Mouse (Mus musculus) layer of hippocampus, adult 11-12 months (tissue): ENCODE data around the gene Pgp.
"Not testable (repeated sequence)": the region's sequence is repeated elsewhere in the genome, so short reads cannot be mapped to it uniquely, and the experiment has no call there.

Experiments used
- DNase-seq: peaks from one replicate; pipeline ENCODE4 v3.0.0; 2022; ENCODE audit warnings: low spot score

Pgp gene

GRCm38 (mm10) chr17:24469910-24470602 is at the start of gene Pgp, which contains the start of gene E4f1:
Gene Pgp (plus strand): TSS chr17:24470392.
Gene E4f1 (minus strand): TSS chr17:24470313.
- DNase-seq: peak; percentile 99

DNA sequence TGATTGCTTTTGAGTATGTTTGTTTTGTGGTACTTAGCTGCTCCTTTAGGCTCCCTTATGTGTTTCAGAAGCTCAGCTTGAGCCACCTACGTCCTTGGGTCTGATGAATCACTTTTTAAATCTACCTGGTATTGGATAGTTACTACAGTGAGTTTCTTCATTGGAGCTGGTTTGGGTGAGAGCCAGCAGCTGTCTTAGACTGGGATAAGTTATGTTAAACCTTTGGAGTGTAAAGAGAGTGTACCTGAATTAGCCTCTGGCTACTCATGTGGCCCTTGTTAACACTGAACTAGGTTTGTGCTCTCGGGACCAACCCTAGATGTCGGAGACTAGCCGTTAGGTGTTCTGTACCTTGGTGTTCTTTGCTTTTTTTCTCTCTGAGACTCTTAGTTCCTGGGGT is 47.1 kb upstream of the Pgp start:
- DNase-seq: no peak

- no peak for DNase-seq
These were observed 45.7 kb upstream of the Pgp start for GRCm38 (mm10) chr17:24424489-24424888.

GRCm38 (mm10) chr17:24425326-24425725 is 44.9 kb upstream of the Pgp start:
- DNase-seq: not testable (repeated sequence)

DNA sequence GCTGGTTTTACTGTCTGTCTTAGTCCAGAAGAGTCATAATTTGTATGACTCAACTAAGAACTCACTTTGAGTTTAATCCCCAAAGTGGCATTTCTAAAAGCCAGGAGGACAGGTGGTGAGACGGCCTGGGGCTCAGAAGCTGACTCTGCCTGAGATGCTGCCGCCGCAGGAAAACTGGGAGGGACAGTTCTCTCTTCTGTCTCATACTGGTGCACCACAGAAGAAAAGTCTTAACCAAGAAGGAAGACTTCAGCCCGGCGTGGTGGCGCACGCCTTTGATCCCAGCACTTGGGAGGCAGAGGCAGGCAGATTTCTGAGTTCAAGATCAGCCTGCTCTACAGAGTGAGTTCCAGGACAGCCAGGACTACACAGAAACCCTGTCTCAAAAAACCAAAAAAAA is 44.3 kb upstream of the Pgp start:
- DNase-seq: no peak

DNA sequence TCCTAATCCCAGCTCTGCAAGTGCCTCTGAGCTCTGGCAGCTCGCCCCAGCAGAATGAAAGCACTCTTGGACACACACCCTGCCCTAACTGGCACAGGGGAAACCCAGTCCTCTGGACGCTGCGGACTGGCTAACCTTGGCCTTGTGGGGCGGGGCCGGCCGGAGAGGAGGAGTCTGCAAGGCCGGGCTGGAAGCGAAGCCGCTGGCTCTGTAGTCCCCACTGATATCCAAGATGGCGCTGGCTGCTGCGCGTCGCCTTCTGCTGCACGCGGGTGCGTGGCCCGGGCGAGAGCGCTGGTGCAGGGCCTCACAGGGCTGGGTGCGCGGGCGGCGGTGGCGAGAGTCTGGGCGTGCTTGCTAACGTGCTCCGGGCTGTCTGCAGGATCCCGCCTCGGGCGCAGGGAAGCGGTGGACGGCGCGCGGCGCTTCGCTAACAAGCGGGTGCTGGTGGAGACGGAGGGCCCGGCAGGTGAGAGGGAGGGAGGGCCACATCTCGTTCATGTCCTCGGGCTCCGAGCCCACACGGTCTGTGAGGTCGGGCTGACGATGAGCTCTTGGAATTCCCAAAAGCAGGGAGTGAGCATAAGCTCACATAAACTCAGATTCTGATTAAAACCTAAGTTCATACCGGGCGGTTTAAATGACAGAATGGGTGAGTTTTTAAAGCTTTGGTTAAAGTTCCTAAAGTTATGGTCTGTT is 43.6 kb upstream of the Pgp start, which contains the start of gene Eci1:
Eci1 (plus strand) TSS at position 171 of the 699 bp plus-strand sequence.
- DNase-seq: peak; percentile 92

DNA sequence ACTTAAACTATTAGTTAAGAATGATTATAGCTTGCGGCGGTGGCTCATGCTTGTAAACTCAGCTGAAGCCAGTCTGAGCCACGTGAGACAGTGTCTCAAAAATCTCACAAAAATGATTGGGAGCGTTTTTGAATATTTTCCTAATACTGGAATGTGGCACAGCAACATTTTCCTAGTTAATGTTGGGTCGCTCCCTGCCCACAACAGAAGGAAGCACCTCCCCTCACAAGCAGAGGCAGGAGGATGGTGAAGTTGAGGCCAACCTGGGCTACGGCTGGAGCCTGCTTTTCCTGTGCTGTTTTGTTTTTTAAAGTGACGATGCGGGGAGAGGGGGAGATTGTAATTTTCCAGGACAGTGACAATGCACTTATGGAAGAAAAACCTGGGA is 43.0 kb upstream of the Pgp start:
- no peak for DNase-seq

- no peak for DNase-seq
These were observed 40.8 kb upstream of the Pgp start for GRCm38 (mm10) chr17:24429201-24429983.

DNA sequence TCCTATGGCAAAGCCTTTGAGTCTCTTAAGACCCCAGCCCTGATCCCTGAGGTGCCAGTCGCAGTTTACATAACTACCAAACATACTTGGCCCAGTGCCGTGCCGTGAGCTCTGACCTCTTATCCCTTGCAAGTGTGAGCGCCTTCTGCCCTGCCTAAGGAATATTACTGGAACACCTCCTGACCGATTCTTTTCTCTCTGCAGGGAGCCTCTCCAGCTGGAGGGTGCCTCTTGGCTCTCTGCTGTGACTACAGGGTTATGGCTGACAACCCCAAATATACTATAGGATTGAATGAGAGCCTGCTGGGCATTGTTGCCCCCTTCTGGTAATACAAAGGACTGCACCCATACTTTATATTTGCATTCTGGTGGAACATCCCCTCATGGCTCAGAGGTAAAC is 33.2 kb upstream of the Pgp start:
- DNase-seq: peak; percentile 62

- DNase-seq: no peak
These were observed 29.8 kb upstream of the Pgp start for GRCm38 (mm10) chr17:24440377-24440776.

DNA sequence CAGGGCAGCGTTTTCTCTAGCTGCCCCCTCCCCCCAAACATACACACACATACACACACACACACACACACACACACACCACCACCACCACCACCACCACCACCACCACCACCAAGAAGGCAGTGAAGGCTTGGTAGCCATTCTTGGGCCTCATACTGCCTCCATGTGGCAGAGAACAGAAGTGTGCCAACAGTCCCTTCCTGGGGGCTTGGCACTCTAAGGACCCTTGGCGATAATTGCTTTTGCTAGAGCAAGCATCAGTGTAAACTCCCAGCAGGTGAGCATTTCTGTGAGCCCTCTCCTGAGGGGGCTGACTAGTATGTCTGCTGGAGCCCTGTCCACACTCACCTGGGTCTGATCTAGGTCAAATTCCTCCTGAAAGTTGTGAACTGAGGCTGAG is 29.0 kb upstream of the Pgp start:
- no peak for DNase-seq

- no peak for DNase-seq
These were observed 28.1 kb upstream of the Pgp start for GRCm38 (mm10) chr17:24442107-24442506.

GRCm38 (mm10) chr17:24442632-24443155 is 27.5 kb upstream of the Pgp start, which contains the start of gene Dnase1l2:
Gene Dnase1l2 (minus strand): TSS chr17:24443105.
- no peak for DNase-seq

DNA sequence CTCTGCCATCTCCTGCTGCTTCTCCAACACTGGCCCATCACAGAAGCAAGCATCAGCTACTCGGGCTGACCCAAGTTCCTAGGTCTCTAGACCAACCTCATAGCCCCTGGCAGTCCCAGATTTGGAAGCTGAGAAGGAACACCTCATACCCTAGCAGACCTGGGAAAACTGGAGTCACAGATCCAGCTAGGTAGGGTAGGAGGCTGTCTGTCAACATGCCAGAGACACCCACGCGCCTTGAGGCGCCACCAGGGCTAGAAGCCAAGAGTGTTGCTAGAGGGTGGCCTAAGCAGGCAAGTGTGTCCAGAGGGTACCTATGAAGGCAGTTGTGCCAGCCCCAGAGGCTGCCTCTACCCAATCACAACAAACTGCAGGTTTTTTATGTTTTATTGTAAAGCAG is 26.8 kb upstream of the Pgp start:
- DNase-seq: peak; percentile 48

GRCm38 (mm10) chr17:24446590-24446989 is 23.6 kb upstream of the Pgp start:
- no peak for DNase-seq

- no peak for DNase-seq
These were observed 20.7 kb upstream of the Pgp start for GRCm38 (mm10) chr17:24449507-24449906.

DNA sequence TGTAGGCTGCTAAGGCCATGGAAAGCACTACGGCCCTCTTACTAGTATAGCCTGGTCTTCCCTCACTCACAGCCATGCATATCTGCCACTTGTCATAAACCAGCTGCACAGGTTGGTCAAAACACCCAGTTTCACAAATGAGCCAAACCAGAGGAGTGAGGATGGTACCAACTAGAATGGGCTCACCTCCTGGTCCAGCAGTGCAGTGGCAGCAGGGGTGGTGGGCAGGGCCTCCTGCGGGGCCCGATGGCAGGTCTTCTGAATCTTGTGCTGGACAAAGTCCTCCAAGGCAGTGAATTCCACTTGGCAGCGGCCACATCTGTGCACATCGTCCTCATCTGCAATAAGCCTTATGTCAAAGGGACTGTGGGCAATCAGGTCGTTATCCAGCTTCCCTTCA is 19.0 kb upstream of the Pgp start:
- no peak for DNase-seq

DNA sequence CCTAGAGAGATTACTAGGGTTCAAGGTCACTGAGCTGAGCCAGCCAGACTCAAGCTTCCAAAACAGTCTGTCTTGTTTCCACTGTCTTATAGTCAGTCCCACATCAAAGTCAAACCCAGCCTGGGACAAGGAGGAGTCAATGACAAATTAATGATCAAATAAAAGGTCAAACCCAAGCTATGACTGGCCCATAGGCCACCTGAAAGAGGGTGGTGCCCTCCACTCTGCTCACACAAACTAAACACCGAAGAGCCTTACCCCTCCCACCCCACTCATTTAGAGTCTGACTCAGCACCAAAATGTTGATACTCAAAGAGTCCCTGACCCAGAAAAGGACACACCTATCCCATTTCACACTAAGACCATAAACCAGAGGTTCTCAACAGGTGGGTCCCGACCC is 16.8 kb upstream of the Pgp start:
- DNase-seq: no peak

- DNase-seq: no peak
These were observed 15.9 kb upstream of the Pgp start for GRCm38 (mm10) chr17:24454218-24454755.

GRCm38 (mm10) chr17:24454756-24455522 is 15.3 kb upstream of the Pgp start:
- DNase-seq: peak; percentile 99

- DNase-seq: not testable (repeated sequence)
These were observed 14.5 kb upstream of the Pgp start for GRCm38 (mm10) chr17:24455523-24456206.
